Mouse (Mus musculus): ENCODE results near the gene Amz1. TPM values are rescaled to one million over a fixed set of nuclear protein-coding genes. Genes with fewer than 3 reads are reported as not detected.

The Amz1 gene
- total RNA-seq, 2 experiments from 2014 or later: 0.36 TPM; not detected in 1

GRCm38 (mm10) chr5:140798775-140799174 is 74.8 kb downstream of the Amz1 start:
- DNase-seq (ENCODE audit: low spot score): no peak

- no peak for DNase-seq (ENCODE audit: low spot score)
These were observed 75.3 kb downstream of the Amz1 start for GRCm38 (mm10) chr5:140799190-140799589.

- no peak for DNase-seq (ENCODE audit: low spot score)
These were observed 76.5 kb downstream of the Amz1 start for GRCm38 (mm10) chr5:140800288-140800923.

- no peak for DNase-seq (ENCODE audit: low spot score)
These were observed 77.9 kb downstream of the Amz1 start for GRCm38 (mm10) chr5:140801782-140802181.

DNA sequence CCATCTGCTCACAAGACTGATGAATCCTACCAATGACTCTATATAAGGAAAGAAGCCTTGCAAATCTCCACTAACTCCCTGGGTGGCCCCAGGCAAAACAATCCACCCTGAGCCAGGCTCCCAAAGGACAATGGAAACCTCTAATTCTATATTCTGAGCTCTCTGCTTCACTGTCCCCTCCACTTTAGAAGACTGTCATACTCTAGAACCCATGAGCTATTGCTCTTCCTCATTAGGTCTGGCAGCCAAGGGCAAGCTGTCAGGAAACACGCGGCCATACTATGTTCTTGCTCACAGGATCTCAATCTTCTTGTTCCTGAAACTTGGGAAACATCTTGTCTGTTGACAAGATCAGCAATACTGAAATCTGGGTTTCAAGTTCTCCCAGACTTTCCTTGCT is 82.3 kb downstream of the Amz1 start:
- no peak for DNase-seq (ENCODE audit: low spot score)

DNA sequence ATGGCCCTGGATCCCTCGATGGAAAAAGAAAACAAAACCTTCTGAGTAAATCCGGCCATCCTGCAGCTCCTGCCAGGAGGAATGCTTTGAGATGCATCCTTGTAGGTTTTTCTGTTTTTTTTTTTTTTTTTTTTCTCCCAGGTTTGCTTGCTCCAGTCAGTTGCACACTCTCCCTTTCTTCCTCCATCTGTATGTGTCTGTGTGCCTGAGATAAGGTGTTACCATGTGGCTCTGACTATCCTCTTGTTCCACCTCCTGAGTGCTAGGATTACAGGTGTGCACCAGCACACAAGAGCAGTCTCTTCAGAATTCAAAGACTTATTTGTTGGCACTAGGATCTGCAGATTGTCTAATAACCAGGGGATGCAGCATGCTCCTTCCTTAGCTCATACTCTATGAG is 83.0 kb downstream of the Amz1 start:
- no peak for DNase-seq (ENCODE audit: low spot score)

Other genes starting within 250 kb of the Amz1 start
- gene Chst12, start 218.6 kb upstream of the Amz1 start, total RNA-seq (2021): 1 to 10 TPM; 4.2 to 5.0 TPM
- gene Grifin, start 159.1 kb upstream of the Amz1 start, total RNA-seq (2021): not detected
- gene Lfng, start 116.8 kb upstream of the Amz1 start, total RNA-seq (2021): 1 to 10 TPM; 3.3 to 3.5 TPM
- 1 to 10 TPM; 4.1 to 5.4 TPM for gene Ttyh3, start 75.1 kb upstream of the Amz1 start, total RNA-seq (2021)
- 1 to 10 TPM; 1.6 to 2.2 TPM for gene Iqce, start 21.7 kb upstream of the Amz1 start, total RNA-seq (2021)
- 1 to 10 TPM; 4.5 to 5.3 TPM for gene Brat1, start 19.1 kb upstream of the Amz1 start, total RNA-seq (2021)
- 10 to 100 TPM; 21.7 to 24.4 TPM for gene Gna12, start 106.3 kb downstream of the Amz1 start, total RNA-seq (2021)

Measured in gastrocnemius, adult 18-20 months (tissue).